Comparison of ENCODE assay signal across 12 mouse cellular contexts in the genomic region with DNA sequence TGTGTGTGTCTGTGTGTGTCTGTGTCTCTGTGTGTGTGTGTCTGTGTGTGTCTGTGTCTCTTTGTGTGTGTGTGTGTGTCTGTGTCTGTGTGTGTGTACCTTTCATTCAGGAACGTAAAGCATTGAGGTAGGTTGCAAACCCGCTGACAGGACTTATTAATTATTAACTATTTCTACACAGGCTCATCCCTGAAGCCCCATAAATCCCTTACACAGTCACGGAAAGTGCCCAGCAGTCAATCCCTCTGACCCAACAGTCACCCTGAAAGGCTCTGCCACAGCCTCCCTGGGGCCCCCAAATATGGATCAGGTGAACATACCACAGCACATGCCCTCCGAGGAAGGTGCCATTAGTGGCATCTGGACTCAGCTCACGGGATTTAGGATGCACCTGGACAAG. TPM values are rescaled to one million over a fixed set of nuclear protein-coding genes. Genes with fewer than 3 reads are reported as not detected.
DNase-seq lines count a peak whose midpoint lies in the region; ATAC-seq and TF ChIP-seq lines count a peak whose summit lies in the region.
"Had no signal": no experiment of that assay in that cellular context is flagged by ENCODE, and none has a peak within 500 bp of the region (broad histone marks: within the 10 kb centered on the region; RNA-seq: fewer than 3 reads in every experiment).

No protein-coding gene starts in this region.

- TF ChIP-seq EP300 in lung, postnatal 0 days (IDR thresholded peaks at IDR 0.05) = no peak

- DNase-seq in heart, adult 8-10 months (ENCODE audit: low spot score) = no peak
- DNase-seq in midbrain, embryonic 11.5 days (ENCODE audit: low spot score, missing footprints) = no peak
- DNase-seq in midbrain, postnatal 0 days (ENCODE audit: low spot score) = no peak
- no peak for DNase-seq in lung, postnatal 0 days (ENCODE audit: low spot score)
- DNase-seq: B cell, adult 2 months; gastrocnemius, postnatal 25 days; layer of hippocampus, adult 9-11 months had no signal

- peaks cover 47% of the 10 kb centered on the region for H3K4me1 ChIP-seq in heart, embryonic 12.5 days (replicated peaks)
- H3K4me1 ChIP-seq in midbrain, embryonic 11.5 days (ENCODE audit: control insufficient read depth, insufficient read depth, low read length) = peaks cover 16% of the 10 kb centered on the region
- no peaks in the 10 kb centered on the region for H3K4me1 ChIP-seq in midbrain, postnatal 0 days (ENCODE audit: insufficient read depth, low read length)
- peaks cover 37% of the 10 kb centered on the region for H3K4me1 ChIP-seq in intestine, embryonic 16.5 days (ENCODE audit: control insufficient read depth, insufficient read depth, low read length)
- peaks cover 51% of the 10 kb centered on the region for H3K4me1 ChIP-seq in neural tube, embryonic 13.5 days (replicated peaks)
- peaks cover 8% of the 10 kb centered on the region; the same call in 1 of the 2 replicates for H3K4me1 ChIP-seq in lung, postnatal 0 days (ENCODE audit: insufficient read depth, low read depth, low read length)

- peaks cover 3% of the 10 kb centered on the region for H3K27me3 ChIP-seq in heart, embryonic 12.5 days (replicated peaks)
- no peaks in the 10 kb centered on the region for H3K27me3 ChIP-seq in midbrain, embryonic 11.5 days (ENCODE audit: control insufficient read depth, insufficient read depth, low read length)
- H3K27me3 ChIP-seq in midbrain, postnatal 0 days (ENCODE audit: insufficient read depth, low read length) = no peaks in the 10 kb centered on the region
- no peaks in the 10 kb centered on the region for H3K27me3 ChIP-seq in intestine, embryonic 16.5 days (replicated peaks; ENCODE audit: control insufficient read depth, insufficient read depth, low read length)
- H3K27me3 ChIP-seq in neural tube, embryonic 13.5 days = no peaks in the 10 kb centered on the region
- H3K27me3 ChIP-seq in lung, postnatal 0 days (replicated peaks; ENCODE audit: insufficient read depth, low read length) = no peaks in the 10 kb centered on the region

- H3K4me2 ChIP-seq in heart, embryonic 12.5 days = peak overlapping the region; percentile 51
- H3K4me2 ChIP-seq in midbrain, embryonic 11.5 days = peak overlapping the region; percentile 42
- no peak overlapping the region for H3K4me2 ChIP-seq in midbrain, postnatal 0 days (ENCODE audit: low read depth, low read length, poor library complexity, severe bottlenecking)
- H3K4me2 ChIP-seq in intestine, embryonic 16.5 days (ENCODE audit: low read depth, low read length) = peak overlapping the region; percentile 31
- peak overlapping the region; percentile 42; the same call in 1 of the 2 replicates for H3K4me2 ChIP-seq in neural tube, embryonic 13.5 days
- H3K4me2 ChIP-seq in lung, postnatal 0 days (replicated peaks; ENCODE audit: low read depth, low read length) = no peak overlapping the region

- H3K9ac ChIP-seq in heart, embryonic 12.5 days = peak overlapping the region; percentile 0; the same call in 1 of the 2 replicates
- H3K9ac ChIP-seq in midbrain, embryonic 11.5 days (ENCODE audit: low read length) = no peak overlapping the region; the same call in 1 of the 2 replicates
- no peak overlapping the region for H3K9ac ChIP-seq in midbrain, postnatal 0 days (replicated peaks; ENCODE audit: low read length, poor library complexity, severe bottlenecking)
- 0 out of 2 replicates have a peak overlapping the region, but pooled peaks have one; percentile 21 for H3K9ac ChIP-seq in intestine, embryonic 16.5 days (ENCODE audit: low read depth, low read length)
- 0 out of 2 replicates have a peak overlapping the region, but pooled peaks have one; percentile 31 for H3K9ac ChIP-seq in neural tube, embryonic 13.5 days
- no peak overlapping the region for H3K9ac ChIP-seq in lung, postnatal 0 days (replicated peaks; ENCODE audit: low read depth)

- WGBS in heart, embryonic 12.5 days = 66% methylated on average over 5 of the region's 5 CpGs
- WGBS in midbrain, embryonic 11.5 days = 56% methylated on average over 5 of the region's 5 CpGs
- WGBS in midbrain, postnatal 0 days = 64% methylated on average over 5 of the region's 5 CpGs
- 38% methylated on average over 5 of the region's 5 CpGs for WGBS in intestine, embryonic 16.5 days
- 32% methylated on average over 5 of the region's 5 CpGs for WGBS in neural tube, embryonic 13.5 days
- 60% methylated on average over 5 of the region's 5 CpGs for WGBS in lung, postnatal 0 days

- H3K9me3 ChIP-seq in heart, embryonic 12.5 days (replicated peaks) = no peaks in the 10 kb centered on the region
- no peaks in the 10 kb centered on the region for H3K9me3 ChIP-seq in midbrain, embryonic 11.5 days (ENCODE audit: control insufficient read depth, low read length)
- no peaks in the 10 kb centered on the region for H3K9me3 ChIP-seq in midbrain, postnatal 0 days (ENCODE audit: low read length)
- no peaks in the 10 kb centered on the region for H3K9me3 ChIP-seq in intestine, embryonic 16.5 days (ENCODE audit: control insufficient read depth, low read length)
- H3K9me3 ChIP-seq in neural tube, embryonic 13.5 days = no peaks in the 10 kb centered on the region
- no peaks in the 10 kb centered on the region for H3K9me3 ChIP-seq in lung, postnatal 0 days (ENCODE audit: low read length)

- peak overlapping the region; percentile 67; the same call in 1 of the 2 replicates for H3K27ac ChIP-seq in heart, embryonic 12.5 days (ENCODE audit: poor library complexity, severe bottlenecking)
- no peak overlapping the region for H3K27ac ChIP-seq in midbrain, embryonic 11.5 days (ENCODE audit: low read depth, low read length)
- no peak overlapping the region for H3K27ac ChIP-seq in midbrain, postnatal 0 days (ENCODE audit: low read depth, low read length)
- peak overlapping the region; percentile 54 for H3K27ac ChIP-seq in intestine, embryonic 16.5 days (ENCODE audit: low read length)
- H3K27ac ChIP-seq in neural tube, embryonic 13.5 days (replicated peaks) = no peak overlapping the region
- H3K27ac ChIP-seq in lung, postnatal 0 days (ENCODE audit: low read length) = no peak overlapping the region

- no peak overlapping the region for H3K4me3 ChIP-seq in heart, embryonic 12.5 days
- peak overlapping the region; percentile 20; the same call in 1 of the 2 replicates for H3K4me3 ChIP-seq in midbrain, embryonic 11.5 days (ENCODE audit: low read depth, low read length)
- no peak overlapping the region for H3K4me3 ChIP-seq in midbrain, postnatal 0 days (ENCODE audit: low read depth, low read length)
- no peak overlapping the region for H3K4me3 ChIP-seq in intestine, embryonic 16.5 days (ENCODE audit: low read length)
- no peak overlapping the region for H3K4me3 ChIP-seq in neural tube, embryonic 13.5 days
- H3K4me3 ChIP-seq in lung, postnatal 0 days (ENCODE audit: low read depth, low read length) = no peak overlapping the region
- H3K4me3 ChIP-seq: erythroblast, embryonic 14.5 days had no signal

- ATAC-seq in heart, embryonic 12.5 days (ENCODE audit: insufficient number of reproducible peaks, low FRiP score) = no peak
- ATAC-seq in midbrain, embryonic 11.5 days (ENCODE audit: low FRiP score) = no peak
- ATAC-seq in midbrain, postnatal 0 days (ENCODE audit: low FRiP score) = no peak
- ATAC-seq in intestine, embryonic 16.5 days = peak; percentile 76
- no peak for ATAC-seq in neural tube, embryonic 13.5 days (ENCODE audit: low read depth)
- no peak for ATAC-seq in erythroblast, adult 5-6 weeks (replicated peaks; ENCODE audit: low FRiP score, poor library complexity, severe bottlenecking)
- no peak for ATAC-seq in lung, postnatal 0 days

- TF ChIP-seq CTCF in midbrain, postnatal 0 days (IDR thresholded peaks at IDR 0.05) = no peak
- no peak for TF ChIP-seq CTCF in lung, postnatal 0 days (IDR thresholded peaks at IDR 0.05)

- no peaks in the 10 kb centered on the region for H3K36me3 ChIP-seq in heart, embryonic 12.5 days
- H3K36me3 ChIP-seq in midbrain, embryonic 11.5 days (ENCODE audit: control insufficient read depth, insufficient read depth, low read length) = no peaks in the 10 kb centered on the region
- no peaks in the 10 kb centered on the region for H3K36me3 ChIP-seq in midbrain, postnatal 0 days (ENCODE audit: insufficient read depth, low read length)
- H3K36me3 ChIP-seq in intestine, embryonic 16.5 days (ENCODE audit: control insufficient read depth, insufficient read depth, low read length) = no peaks in the 10 kb centered on the region
- no peaks in the 10 kb centered on the region for H3K36me3 ChIP-seq in neural tube, embryonic 13.5 days
- H3K36me3 ChIP-seq in lung, postnatal 0 days (ENCODE audit: insufficient read depth, low read length) = no peaks in the 10 kb centered on the region

RNA-seq across cellular contexts. Expression of a gene that starts 45.2 kb away (rescaled TPM):
- polyA plus RNA-seq in heart, embryonic 12.5 days (2016; fragmentation: Nextera tagmentation; extraction: Ambion mirVana) = 42.3 and 47.2 TPM in 2 replicates
- 10 to 100 TPM in 3 of 4 experiments, 1 to 10 TPM in 1; 9.4 to 14.1 (median 11.6) TPM for total RNA-seq in heart, adult 8-10 months (2022)
- 58.8 and 61.2 TPM in 2 replicates for polyA plus RNA-seq in midbrain, embryonic 11.5 days (2014; fragmentation: Nextera tagmentation; extraction: Ambion mirVana)
- total RNA-seq in midbrain, postnatal 0 days (2014; rRNA removed) = 54.2 and 59.8 TPM in 2 replicates
- 97.7 and 101 TPM in 2 replicates for polyA plus RNA-seq in midbrain, postnatal 0 days (2015; fragmentation: Nextera tagmentation; extraction: Ambion mirVana)
- polyA plus RNA-seq in intestine, embryonic 16.5 days (2015; fragmentation: Nextera tagmentation; extraction: Ambion mirVana) = 66.9 and 71.9 TPM in 2 replicates
- polyA plus RNA-seq in neural tube, embryonic 13.5 days (2015; fragmentation: Nextera tagmentation; extraction: Ambion mirVana) = 78.6 and 89.6 TPM in 2 replicates
- 2.1 and 8.5 TPM in 2 replicates for total RNA-seq in erythroblast, adult 5-6 weeks (2015; ENCODE audit: low replicate concordance)
- total RNA-seq in erythroblast, adult 5-6 weeks (2017; ENCODE audit: low replicate concordance) = 1.7 and 2.6 TPM in 2 replicates
- polyA plus RNA-seq in lung, postnatal 0 days (2015; fragmentation: Nextera tagmentation; extraction: Ambion mirVana) = 27.9 and 32.1 TPM in 2 replicates

Comparison
In these comparisons a context has a peak if more than half of its experiments do, and no peak if none do; other contexts are left out.
1. H3K4me2 ChIP-seq: peak in heart, embryonic 12.5 days (single experiment), midbrain, embryonic 11.5 days (single experiment), intestine, embryonic 16.5 days (single experiment) and neural tube, embryonic 13.5 days (single experiment); none in midbrain, postnatal 0 days (single experiment) and lung, postnatal 0 days (single experiment).
2. H3K27ac ChIP-seq: peak in heart, embryonic 12.5 days (single experiment) and intestine, embryonic 16.5 days (single experiment); none in midbrain, embryonic 11.5 days (single experiment), midbrain, postnatal 0 days (single experiment), neural tube, embryonic 13.5 days (single experiment) and lung, postnatal 0 days (single experiment).
3. H3K9ac ChIP-seq: peak in heart, embryonic 12.5 days (single experiment), intestine, embryonic 16.5 days (single experiment) and neural tube, embryonic 13.5 days (single experiment); none in midbrain, embryonic 11.5 days (single experiment), midbrain, postnatal 0 days (single experiment) and lung, postnatal 0 days (single experiment).